28 mouse cellular contexts compared by ENCODE assay signal in genomic region chr11:114801906-114802305, GRCm38 (mm10). TPM values are rescaled to one million over a fixed set of nuclear protein-coding genes. Genes with fewer than 3 reads are reported as not detected.
"Had no signal": no experiment of that assay in that cellular context is flagged by ENCODE, and none has a peak within 500 bp of the region (broad histone marks: within the 10 kb centered on the region; RNA-seq: fewer than 3 reads in every experiment).

No protein-coding gene starts in this region.

- H3K9me3 ChIP-seq: heart, embryonic 10.5 days; heart, embryonic 12.5 days; hindbrain, embryonic 13.5 days; hindbrain, embryonic 15.5 days; limb, embryonic 10.5 days; limb, embryonic 12.5 days; liver, embryonic 15.5 days had no signal

- H3K4me3 ChIP-seq: gastrocnemius, adult 2 months; heart, embryonic 10.5 days; heart, embryonic 12.5 days; hindbrain, embryonic 13.5 days; hindbrain, embryonic 15.5 days; layer of hippocampus, adult 2 months; left cerebral cortex, adult 2 months; limb, embryonic 10.5 days; limb, embryonic 12.5 days; liver, embryonic 15.5 days had no signal

- H3K27me3 ChIP-seq: hindbrain, embryonic 13.5 days; hindbrain, embryonic 15.5 days; limb, embryonic 12.5 days had no signal

- ATAC-seq: hindbrain, postnatal 0 days; intestine, postnatal 0 days had no signal

- H3K4me1 ChIP-seq: liver, embryonic 15.5 days had no signal

- H3K27ac ChIP-seq: gastrocnemius, adult 2 months; heart, embryonic 10.5 days; hindbrain, embryonic 13.5 days; hindbrain, embryonic 15.5 days; hindbrain, postnatal 0 days; layer of hippocampus, adult 2 months; left cerebral cortex, adult 2 months; limb, embryonic 12.5 days; liver, embryonic 15.5 days had no signal

- DNase-seq: gastrocnemius, adult 2 months; gastrocnemius, postnatal 10 days; gastrocnemius, postnatal 25 days; heart, adult 18-20 months; heart, postnatal 10 days; kidney, adult 18-20 months; kidney, adult 8-10 months; kidney, postnatal 10 days; kidney, postnatal 25 days; kidney, postnatal 4 days; liver had no signal

- H3K4me2 ChIP-seq: heart, embryonic 12.5 days; hindbrain, embryonic 13.5 days; hindbrain, embryonic 15.5 days; limb, embryonic 12.5 days; liver, embryonic 11.5 days; liver, embryonic 15.5 days had no signal

- H3K36me3 ChIP-seq: heart, embryonic 10.5 days; heart, embryonic 12.5 days; hindbrain, embryonic 13.5 days; hindbrain, embryonic 15.5 days; limb, embryonic 10.5 days; limb, embryonic 12.5 days; liver, embryonic 15.5 days had no signal

- H3K9ac ChIP-seq: heart, embryonic 12.5 days; hindbrain, embryonic 15.5 days; limb, embryonic 12.5 days; liver, embryonic 15.5 days had no signal

RNA-seq across cellular contexts. Expression of gene Gpr142, which starts 3.2 kb away (rescaled TPM):
- polyA plus RNA-seq: heart, embryonic 10.5 days; heart, embryonic 12.5 days; heart, embryonic 14.5 days; heart, embryonic 16.5 days; hindbrain, embryonic 13.5 days; hindbrain, embryonic 15.5 days; hindbrain, postnatal 0 days; intestine, embryonic 14.5 days; intestine, postnatal 0 days; kidney, embryonic 16.5 days; limb, embryonic 10.5 days; limb, embryonic 12.5 days; limb, embryonic 14.5 days; liver, embryonic 11.5 days; liver, embryonic 15.5 days had no signal

RNA-seq across cellular contexts. Expression of gene Btbd17, which starts 6.2 kb away (rescaled TPM):
- polyA plus RNA-seq: heart, embryonic 14.5 days; heart, embryonic 16.5 days; liver, embryonic 15.5 days had no signal

RNA-seq across cellular contexts. Expression of gene Kif19a, which starts 36.7 kb away (rescaled TPM):
- polyA plus RNA-seq: limb, embryonic 10.5 days; limb, embryonic 12.5 days; liver, embryonic 11.5 days had no signal
